Mouse (Mus musculus): ENCODE data around the gene Samd5.

The Samd5 gene

GRCm38 (mm10) chr10:9650050-9650825 lies 24.8 kb downstream of the Samd5 start:
- no peak for DNase-seq

GRCm38 (mm10) chr10:9648464-9648863 lies 26.5 kb downstream of the Samd5 start:
- no peak for DNase-seq

- no peak for DNase-seq
Measured at GRCm38 (mm10) chr10:9647741-9648140, 27.3 kb downstream of the Samd5 start.

- no peak for DNase-seq
Measured at GRCm38 (mm10) chr10:9646391-9646790, 28.6 kb downstream of the Samd5 start.

- no peak for DNase-seq
Measured at GRCm38 (mm10) chr10:9643531-9643930, 31.5 kb downstream of the Samd5 start.

GRCm38 (mm10) chr10:9642077-9642476 lies 32.9 kb downstream of the Samd5 start:
- DNase-seq, result no peak

- DNase-seq, result no peak
Measured at GRCm38 (mm10) chr10:9640678-9641077, 34.3 kb downstream of the Samd5 start.

GRCm38 (mm10) chr10:9640056-9640455 lies 35.0 kb downstream of the Samd5 start:
- DNase-seq, result no peak

- no peak for DNase-seq
Measured at GRCm38 (mm10) chr10:9625356-9625755, 49.7 kb downstream of the Samd5 start.

- no peak for DNase-seq
Measured at GRCm38 (mm10) chr10:9621926-9622688, 52.9 kb downstream of the Samd5 start.

GRCm38 (mm10) chr10:9621055-9621454 lies 54.0 kb downstream of the Samd5 start:
- DNase-seq, result no peak

- no peak for DNase-seq
Measured at GRCm38 (mm10) chr10:9615009-9615408, 60.0 kb downstream of the Samd5 start.

- DNase-seq, result no peak
Measured at GRCm38 (mm10) chr10:9608854-9609253, 66.2 kb downstream of the Samd5 start.

GRCm38 (mm10) chr10:9607155-9607554 lies 67.9 kb downstream of the Samd5 start:
- DNase-seq, result no peak

- no peak for DNase-seq
Measured at GRCm38 (mm10) chr10:9605635-9606034, 69.4 kb downstream of the Samd5 start.

- no peak for DNase-seq
Measured at GRCm38 (mm10) chr10:9603290-9603689, 71.7 kb downstream of the Samd5 start.

- no peak for DNase-seq
Measured at GRCm38 (mm10) chr10:9602845-9603244, 72.2 kb downstream of the Samd5 start.

- no peak for DNase-seq
Measured at GRCm38 (mm10) chr10:9602389-9602788, 72.6 kb downstream of the Samd5 start.

- no peak for DNase-seq
Measured at GRCm38 (mm10) chr10:9596228-9596627, 78.8 kb downstream of the Samd5 start.

- no peak for DNase-seq
Measured at GRCm38 (mm10) chr10:9594666-9595065, 80.3 kb downstream of the Samd5 start.

GRCm38 (mm10) chr10:9590606-9591005 lies 84.4 kb downstream of the Samd5 start:
- DNase-seq, result no peak

GRCm38 (mm10) chr10:9586328-9586727 lies 88.7 kb downstream of the Samd5 start:
- DNase-seq, result no peak

- no peak for DNase-seq
Measured at GRCm38 (mm10) chr10:9579374-9579773, 95.6 kb downstream of the Samd5 start.

- peak; percentile 37 to 38 for DNase-seq
Measured at GRCm38 (mm10) chr10:9575605-9576004, 99.4 kb downstream of the Samd5 start.
